Mouse (Mus musculus) brain, embryonic 18.5 days (tissue): ENCODE measurements at regions not wholly inside any gene's neighbourhood (a gene's known extent, or its start where the extent isn't known, plus 50 kb on each side); places are given as distances from the start of the nearest gene placed in this dataset.

Experiments
- DNase-seq: peaks from one replicate; pipeline ENCODE4 v3.0.0-alpha.2; 2012; ENCODE audit warnings: low read depth, low spot score

DNA sequence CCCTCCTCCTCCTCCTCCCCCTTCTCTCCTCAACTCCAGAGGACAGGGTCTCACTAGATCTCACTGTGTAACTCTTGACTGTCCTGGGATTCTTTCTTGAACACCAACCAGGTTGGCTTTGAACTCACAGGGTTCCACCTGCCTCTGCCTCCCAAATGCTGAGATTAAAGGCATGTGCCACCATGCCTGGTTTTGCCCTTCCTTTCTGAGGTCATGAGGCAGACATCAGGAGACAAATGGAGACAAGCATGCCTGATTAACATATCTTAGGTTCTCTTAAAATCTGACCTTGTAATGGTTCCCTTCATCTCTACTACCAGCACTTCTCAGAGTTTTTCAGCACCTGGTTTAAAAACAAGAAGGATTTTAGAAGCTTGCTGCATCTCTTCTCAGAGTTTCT, 143.5 kb downstream of the Gm10260 start:
- no peak for DNase-seq

DNA sequence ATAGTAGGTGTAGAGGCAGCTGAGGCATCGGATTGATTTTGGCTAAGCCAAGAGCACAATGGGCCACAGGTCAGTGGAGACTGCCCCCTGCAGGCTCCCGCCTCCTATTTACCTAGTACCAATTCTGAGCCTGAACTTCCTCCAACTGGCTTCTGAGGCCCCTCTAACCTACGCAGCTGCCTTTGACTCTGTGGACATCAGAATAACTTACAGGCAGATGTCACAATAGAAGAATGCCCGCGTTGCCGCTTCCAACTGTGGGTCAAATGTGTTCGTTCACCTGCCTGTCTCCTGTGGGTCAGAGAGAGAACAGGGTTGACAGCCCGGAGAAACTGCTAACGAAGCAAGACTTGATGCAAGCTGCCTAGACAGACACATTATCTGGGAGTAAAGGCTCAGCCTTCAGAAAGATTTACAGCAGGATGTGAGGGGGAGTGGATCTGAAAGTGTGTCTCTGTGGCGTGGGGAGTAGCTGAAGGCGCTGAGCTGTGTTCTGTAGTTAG, 153.2 kb downstream of the Gm10260 start:
- DNase-seq: no peak

DNA sequence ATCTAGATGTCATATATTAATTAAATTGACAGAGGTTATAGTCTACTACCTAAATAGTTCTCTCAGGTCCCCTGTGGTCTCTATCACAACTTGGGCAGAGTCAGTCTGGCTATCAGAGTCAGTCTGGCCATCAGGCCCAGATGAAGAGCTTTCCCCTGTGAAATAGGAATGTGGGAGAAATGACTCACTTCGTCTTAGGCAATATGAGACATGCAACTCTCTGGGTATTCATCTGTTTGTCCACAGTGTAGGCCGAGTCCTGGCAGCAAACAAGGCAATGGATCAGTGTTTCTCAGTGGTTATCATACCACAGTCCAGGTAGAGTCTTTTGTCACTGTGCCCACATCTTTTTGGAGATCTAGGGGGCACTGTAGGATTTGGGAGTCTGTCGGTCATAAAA, 156.0 kb downstream of the Gm10260 start:
- no peak for DNase-seq

DNA sequence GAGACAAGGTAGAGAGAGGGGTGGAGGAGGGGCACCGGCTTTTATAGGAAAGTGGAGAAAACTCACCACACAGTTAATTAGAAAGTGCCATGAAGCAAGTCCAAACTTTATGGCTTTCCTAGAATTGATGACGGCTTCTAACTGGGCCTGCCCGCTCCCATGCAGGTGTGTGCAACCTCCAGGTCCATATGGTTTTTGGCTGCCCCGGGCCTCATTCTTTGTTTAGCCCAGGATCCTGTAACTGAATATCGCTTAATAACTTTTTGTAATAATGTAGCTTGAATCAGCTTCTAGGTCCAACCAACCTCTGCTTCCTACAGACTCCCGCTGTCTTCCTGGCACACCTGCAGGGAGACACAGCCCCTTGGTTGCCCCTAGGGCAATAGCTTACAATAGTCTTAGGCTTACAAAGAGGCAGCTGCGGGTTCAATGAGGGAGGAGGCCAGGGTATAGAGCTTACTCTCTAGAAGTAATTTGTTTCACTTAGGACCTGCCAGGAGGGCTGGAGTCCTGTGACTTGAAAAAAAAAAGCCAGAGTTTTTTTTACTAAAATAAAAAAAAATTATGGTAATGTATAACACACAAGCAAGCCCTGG, 159.2 kb downstream of the Gm10260 start:
- no peak for DNase-seq

DNA sequence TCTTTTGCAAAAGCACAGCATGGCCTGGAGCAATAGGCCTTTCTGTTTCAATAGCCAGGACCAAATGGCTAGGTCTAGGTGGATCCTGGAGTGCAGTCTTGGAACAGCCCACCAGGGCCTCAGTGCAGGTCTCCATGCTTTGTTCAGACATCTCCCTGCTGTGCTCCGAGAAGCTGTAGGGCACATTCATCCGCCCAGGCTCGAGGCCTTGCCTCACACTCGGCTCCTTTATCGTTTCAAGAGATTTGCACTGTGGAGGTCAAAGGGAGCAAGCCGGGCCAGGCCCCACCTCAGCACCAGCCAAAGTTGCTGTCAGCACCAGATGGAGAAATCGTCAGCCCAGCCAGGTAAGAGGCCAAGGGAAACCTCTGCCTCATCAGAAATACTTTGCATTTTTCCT, 160.3 kb downstream of the Gm10260 start:
- DNase-seq: no peak

DNA sequence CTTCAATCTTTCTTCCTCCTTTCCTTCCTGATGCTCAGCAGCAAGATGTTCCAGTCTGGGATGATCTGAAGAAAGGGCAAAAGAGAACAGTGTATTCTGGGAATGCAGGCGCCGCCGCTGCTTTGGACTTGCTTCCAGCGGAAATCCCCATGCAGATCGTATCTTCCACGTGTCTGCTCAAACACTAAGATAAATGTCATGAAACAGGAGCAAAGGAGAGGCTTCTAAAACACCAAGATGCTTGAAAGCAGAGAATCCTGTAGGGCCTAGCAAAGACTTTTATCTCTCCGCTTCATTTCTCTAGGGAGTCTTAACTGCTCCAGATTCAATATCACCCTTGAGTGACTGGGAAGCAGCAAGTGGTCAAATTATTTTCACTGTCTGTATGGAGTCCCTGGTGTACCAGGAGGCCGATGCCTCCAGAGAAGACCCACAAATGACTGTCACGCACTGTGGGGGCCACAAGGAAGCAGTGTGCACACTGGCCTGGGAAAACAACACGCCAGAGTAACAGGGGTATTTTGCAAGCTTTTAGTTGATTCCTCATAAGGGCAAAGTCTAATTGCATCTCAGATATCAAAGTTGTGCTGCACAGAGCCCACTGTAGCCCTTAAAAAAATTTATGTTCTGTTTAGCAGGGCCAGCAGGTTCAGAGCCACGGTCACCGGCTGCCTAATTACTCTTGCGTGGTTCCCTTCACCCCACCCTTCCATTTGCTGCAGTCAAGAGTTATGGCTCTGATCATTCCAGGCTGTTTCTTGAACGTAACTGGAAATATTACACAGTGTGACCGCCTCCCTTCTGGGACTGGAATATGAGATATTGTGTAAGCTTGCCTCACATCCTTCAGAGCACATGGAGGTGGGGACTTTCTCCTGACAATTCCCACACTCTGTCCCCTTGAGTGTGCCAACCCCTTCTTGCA, 161.7 kb downstream of the Gm10260 start:
- no peak for DNase-seq

DNA sequence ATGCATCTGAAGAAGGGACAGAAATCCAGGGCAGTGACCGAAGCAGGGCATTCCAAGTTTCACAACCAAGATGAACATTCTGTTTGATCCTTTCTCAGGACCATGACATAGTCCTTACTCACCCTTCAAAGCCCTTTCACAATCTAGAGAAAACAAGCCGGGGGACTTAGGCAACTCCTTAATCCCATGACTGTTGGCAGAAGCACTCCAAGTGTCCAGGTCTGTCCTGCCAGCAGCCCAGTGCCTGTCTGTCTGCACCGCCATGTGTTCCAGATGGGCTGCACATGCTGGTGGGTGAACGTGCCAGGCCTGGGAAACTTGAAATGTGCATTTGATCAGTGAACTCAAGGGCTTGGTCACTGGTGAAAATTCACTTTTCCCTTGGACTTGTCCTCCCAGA, 165.6 kb downstream of the Gm10260 start:
- DNase-seq: no peak

DNA sequence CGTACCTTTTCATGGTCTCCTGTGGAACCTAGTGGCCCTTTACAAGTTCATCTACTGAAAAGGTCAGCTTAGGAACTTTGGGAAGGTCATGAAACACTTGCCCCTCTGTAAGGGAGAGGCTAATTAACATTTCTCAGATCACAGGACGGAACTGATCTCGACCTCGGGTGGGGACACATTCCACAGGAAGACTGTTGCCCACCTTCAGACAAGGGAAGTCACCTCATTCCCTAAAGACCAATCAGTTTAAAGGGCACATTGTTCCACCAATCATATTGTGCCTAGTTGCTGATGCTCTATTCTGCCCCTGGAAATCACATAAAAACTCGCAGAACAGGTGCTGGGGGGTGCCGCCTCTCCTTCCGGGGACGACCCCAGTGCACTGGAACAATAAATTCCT, 170.8 kb downstream of the Gm10260 start:
- no peak for DNase-seq

DNA sequence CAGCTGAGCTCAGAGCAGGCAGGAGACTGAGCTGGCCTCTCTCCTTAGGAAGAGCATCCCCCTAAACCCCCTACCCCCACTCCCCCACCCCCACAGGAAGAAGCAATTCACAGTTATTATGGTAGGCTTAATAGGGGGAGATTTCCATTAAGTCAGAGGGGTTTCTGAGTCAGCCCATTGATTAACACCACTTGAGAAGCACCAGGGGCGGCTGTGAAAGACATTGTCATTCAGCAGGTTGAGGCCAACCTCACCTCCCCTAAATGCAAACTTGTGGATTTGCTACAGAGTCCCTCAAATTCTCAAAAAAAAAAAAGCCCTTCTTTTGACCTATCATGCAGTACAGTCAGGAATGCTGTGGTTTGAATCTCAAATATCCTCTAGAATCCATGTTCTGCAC, 172.3 kb downstream of the Gm10260 start:
- DNase-seq: no peak

DNA sequence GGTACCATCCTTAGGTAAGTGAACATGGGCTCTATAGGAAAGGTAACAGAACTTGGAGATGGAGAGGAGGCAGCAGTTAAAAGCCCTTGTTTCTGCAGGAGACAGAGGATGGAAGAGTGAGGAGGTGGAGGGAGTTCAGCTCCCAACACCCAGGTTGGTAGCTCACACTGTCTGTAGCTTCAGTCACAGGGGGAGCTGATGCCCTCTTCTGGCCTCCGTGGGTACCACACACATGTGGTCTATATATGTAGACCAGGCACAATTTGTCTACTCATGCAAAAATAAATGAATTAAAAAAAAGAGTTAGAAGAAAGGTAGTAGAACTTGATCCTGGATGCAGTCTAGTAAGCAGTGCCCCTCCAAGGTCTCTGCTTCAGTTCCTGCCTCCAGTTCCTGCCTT, 173.3 kb downstream of the Gm10260 start:
- no peak for DNase-seq

DNA sequence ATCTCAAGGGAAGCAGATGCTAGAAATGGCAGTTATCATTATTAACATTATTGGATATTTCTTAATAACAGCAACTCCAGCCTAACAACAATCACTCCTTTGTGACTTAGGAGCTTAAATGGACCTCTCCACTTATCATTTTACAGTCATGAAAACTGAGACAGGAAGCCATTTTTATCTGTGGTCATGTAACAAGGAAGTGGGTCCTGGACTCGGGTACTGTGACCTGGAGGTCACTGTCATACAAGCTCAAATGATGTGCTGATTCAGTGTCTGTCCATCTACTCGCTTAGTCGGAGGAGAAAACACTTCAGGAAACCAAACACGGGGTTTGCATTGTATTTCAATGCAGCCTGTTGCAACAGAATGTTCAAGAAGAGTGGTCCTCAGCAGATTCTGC, 176.4 kb downstream of the Gm10260 start:
- no peak for DNase-seq

DNA sequence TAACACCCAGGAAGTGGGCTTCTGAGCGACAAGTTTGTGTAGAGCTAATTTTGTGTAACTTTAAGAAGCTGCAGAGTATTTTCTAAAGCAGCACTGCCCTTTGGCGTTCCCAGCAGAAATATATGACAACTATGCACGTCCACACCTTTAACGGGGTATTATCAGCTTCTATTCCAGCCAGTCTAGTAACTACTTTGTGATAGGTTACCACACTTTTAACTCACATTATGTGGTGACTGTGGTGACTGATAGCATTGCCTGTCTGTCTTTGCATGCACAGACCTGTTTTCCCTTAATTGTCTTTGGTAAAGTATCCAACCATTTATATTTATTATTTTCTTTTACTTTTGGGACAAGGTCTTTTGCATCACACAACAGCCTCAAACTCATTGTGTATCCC, 179.1 kb downstream of the Gm10260 start:
- DNase-seq: no peak

DNA sequence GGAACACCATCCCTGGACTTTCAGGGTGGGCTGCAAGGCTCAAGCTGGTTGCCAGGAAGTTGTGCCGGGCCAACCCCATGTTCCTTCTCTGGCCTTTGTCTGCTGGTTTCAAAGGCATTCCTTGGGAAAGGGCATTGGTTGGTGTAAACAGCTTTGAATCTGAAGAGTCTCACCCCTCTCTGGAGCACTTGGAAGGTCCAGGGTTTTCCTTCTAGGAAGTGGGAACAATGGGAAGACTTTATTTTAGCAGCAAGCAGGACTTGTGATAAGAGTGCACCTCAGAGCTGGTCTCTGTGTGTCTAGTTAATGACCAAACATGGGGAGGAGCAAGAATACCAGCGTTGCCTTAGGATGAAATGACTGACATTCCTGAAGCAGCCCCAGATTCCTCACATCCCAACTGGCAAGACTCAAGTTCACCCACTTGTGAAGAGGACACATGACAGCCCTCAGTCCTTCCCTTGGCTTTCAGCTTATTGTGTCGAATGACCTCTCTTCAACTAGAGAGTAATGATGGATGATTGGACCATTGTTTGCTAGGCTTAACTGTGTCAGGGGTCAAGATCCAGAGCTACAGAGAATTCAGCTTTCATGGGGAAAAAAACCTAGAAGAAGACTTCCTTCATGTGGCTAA, 180.1 kb downstream of the Gm10260 start:
- DNase-seq: no peak

DNA sequence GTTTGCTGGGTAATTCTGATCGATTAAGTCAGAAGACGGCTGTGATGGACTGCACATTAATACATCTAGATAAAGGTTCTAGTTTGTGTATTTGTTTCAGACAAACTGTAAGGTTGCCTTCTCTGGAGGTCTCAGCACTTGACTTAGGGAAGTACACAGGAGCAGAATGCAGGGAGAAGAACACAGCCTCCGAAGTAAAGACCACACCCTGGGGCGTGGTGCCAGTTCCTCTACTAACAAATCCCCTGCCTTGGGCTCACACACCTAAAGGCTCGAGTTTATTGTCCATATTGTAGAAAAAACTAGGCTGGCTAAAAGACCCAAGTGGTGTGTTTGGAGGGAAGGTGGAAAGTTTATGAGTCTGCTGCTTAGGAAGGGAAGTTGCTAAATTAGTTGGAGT, 181.8 kb downstream of the Gm10260 start:
- DNase-seq: no peak

DNA sequence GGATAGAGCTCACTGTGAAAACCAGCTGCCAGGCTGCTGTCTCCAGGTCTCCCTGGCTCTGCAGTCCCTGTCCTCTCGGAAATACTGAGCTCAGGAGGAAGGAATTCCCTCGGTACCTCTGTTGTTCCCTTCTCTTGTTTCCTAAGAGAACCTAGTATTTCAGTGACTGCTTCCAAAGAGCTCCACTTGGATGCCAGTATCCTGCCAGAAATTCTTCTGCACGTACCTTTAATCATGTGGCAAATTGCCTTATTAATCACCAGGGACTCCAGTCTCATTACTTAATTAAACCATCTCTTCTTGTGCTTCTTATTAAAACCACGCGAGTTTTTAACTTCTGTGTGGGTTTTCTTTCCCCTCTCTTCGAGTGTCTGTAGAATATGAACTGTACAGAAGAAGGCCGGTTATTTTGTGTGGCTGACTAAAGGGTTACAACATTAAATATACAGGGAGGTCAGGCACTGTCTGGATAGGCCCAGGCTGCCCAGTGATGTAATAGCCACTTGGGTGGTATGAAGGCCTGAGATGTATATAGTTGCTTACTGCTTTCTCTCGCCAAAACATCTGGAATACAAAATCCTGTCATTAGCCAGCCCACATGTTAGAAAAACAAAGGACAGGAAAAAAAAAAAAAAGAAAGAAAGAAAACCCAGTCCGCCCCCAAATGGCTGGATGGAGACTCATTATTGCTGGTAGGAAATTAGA, 183.2 kb downstream of the Gm10260 start:
- no peak for DNase-seq

DNA sequence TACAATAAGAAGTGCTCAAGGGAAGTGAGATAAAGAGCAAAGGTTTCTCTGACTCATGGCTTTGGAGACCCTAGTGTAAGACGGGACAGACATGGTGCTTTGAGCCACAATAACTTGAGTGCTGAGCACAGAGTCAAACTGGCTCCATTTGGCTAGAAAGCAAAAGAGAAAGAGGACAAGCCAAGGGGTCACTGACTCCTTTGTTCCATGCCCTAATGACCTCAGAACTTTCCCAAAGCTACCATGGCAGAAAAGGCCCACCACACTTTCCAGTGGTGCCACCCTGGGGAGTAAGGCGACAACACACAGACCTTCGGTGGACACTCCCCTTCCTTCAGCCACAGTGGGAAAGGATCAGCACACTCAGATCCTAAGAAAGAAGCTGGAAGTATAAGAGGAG, 186.8 kb downstream of the Gm10260 start:
- DNase-seq: no peak

DNA sequence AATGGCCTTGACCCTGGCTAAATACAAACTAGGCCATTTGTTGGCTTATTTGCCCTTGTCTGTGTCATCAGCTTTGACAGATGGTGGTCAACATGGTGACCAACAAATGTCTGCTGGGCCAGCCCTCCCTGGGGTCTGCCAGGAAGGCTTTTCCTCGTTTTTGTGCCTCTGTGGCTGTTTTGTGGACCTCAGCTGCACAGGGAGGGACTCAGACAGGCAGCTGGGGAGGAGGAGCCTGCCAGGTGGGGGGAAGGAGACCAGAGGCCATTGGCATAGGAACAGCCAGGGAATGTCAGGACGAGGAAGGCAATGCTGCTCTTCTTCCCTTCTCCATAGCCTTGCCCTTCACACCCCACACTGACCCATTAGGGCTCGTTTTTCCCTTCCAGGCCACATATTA, 188.1 kb downstream of the Gm10260 start:
- DNase-seq: no peak

DNA sequence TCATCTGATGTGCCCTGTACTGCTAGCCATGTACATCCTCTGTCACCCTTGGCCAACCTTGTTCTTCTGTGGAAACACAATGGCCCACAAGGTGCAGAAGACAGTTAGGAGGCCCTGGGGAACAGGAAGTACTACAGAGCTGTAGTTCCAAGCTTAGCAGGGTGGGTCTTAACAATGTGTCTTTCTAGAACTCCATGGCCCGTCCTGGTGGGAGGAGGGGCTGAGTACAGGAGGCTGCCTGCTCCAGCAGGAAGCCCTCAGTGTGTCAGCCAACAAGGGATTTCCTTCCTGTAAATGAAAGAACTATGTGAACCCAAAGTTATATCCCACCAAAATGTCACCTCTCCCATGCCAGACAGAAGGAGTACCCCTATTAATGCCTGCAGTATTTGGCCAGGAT, 190.4 kb downstream of the Gm10260 start:
- DNase-seq: no peak

DNA sequence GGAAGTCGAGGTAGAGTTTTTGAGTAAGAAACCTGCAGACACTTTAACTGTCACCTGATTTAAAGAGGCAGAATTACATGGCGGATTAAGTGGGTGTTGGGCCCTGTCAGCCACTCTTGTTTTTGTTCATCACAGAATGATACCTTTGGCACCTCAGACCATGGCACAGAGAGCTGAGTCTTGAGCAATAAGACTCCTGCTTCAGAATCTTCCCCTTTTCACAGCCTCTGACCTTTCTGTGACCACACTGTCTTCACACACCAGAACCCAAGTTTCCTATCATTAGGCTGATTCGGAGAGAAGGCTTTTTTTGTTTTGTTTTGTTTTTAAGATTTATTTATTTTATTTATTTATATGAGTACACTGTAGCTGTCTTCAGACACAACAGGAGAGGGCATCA, 192.8 kb downstream of the Gm10260 start:
- no peak for DNase-seq

DNA sequence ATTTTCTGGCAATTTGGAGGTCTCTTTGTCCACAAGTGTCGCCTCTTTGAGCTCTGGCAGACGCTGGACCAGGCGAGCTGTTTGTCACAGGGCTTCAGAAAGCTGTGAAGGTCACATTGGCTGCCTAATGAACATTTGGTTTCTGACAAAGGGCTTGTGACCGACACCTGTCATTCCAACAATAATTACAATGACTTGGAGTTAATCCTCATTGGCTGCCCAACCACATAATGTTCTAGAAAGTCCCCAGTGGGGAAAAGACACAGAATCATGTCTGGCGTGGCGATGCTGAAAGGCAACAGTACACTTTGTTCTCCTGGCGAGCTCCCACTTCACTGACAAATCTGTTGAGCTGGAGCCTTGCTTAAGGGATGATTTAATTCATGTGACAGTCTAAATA, 194.4 kb downstream of the Gm10260 start:
- no peak for DNase-seq

DNA sequence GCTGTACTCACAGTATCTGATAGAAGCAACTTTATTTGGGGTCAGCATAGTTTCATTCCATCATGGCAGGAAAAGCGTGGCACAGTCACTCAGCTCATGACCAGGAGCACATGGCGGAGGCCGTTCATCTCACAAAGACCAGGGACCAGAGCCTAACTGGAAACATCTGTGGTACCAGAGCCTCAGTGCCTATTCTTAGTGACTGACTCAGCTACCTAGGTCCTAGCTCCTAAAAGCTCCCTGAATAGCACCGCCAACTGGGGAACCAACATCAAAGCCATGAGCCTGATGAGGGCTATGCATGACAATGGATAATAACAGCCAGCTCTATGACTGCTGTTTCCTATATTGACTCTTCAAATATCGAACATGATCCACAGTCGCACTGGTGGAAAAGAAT, 198.2 kb downstream of the Gm10260 start:
- DNase-seq: no peak

DNA sequence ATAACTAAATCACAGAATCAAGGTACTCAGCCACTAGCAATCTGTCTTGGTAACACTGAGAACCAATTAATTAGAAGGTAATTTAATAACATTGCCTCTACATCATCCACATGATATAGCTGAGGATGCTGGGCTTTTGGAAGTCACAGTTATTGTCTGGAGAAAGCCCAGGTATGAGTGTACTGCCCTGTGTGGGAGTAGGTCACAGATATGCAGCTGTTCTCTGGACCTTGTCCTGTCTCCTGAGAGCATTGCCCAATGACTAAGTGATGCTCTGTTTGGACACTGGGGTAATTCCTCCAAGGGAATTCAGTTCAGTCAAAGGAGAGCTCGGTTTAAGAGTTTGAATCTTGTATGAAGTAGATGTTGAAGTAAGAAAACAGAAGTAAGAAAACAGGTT, 199.6 kb downstream of the Gm10260 start:
- DNase-seq: no peak
